Mouse (Mus musculus): ENCODE measurements around the gene Sp100. TPM values are rescaled to one million over a fixed set of nuclear protein-coding genes. Genes with fewer than 3 reads are reported as not detected.

Sp100 gene
- polyA plus RNA-seq, 1 experiment: 0.14 TPM

DNA sequence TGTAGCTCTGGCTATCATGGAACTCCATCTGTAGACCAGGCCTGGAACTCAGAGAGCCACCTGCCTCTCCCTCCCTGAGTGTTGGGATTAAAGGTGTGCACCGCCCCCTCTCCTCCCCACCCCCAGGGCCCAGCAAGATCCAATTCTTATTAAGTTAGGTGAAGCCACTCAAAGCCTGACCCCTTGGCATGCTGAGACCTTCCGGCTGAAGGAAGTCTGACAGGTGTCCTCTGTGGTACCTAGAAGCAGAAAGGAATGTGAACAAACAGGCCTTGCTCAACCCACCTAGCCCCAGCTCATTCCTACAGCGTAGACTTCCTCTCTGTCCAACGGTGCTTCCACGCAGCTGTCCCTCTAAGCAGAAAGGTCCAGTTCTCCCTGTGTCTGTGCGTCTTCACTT is 91.1 kb downstream of the Sp100 start:
- Histone ChIP-seq H3K4me2 (ENCODE audit: low read depth) (no peak overlapping the region), H3ac (ENCODE audit: control insufficient read depth, insufficient read length) (no peak overlapping the region), H3K27me3 (ENCODE audit: control insufficient read depth, insufficient read depth, insufficient read length) (no peaks in the 10 kb centered on the region), H3K4me3 (no peak overlapping the region), H3K36me3 (ENCODE audit: control insufficient read depth, insufficient read depth) (no peaks in the 10 kb centered on the region), H3K79me2 (ENCODE audit: control insufficient read depth, insufficient read depth) (no peaks in the 10 kb centered on the region)
- TF ChIP-seq MAX (IDR thresholded peaks at IDR 0.05; ENCODE audit: low read depth) (no peak), REST (IDR thresholded peaks at IDR 0.05; ENCODE audit: insufficient read depth, insufficient read length) (no peak), SRF (IDR thresholded peaks at IDR 0.05; ENCODE audit: control insufficient read depth, insufficient read length, low read depth) (no peak), USF1 (IDR thresholded peaks at IDR 0.05; ENCODE audit: low read depth) (no peak), MYOD1 (IDR thresholded peaks at IDR 0.05; ENCODE audit: control insufficient read depth in 1 of 3, insufficient read length in 2 of 3, low read depth in 2 of 3) (no peak), E2F4 (IDR thresholded peaks at IDR 0.05; ENCODE audit: insufficient read depth) (no peak), TCF3 (IDR thresholded peaks at IDR 0.05; ENCODE audit: insufficient read length, low read depth) (no peak)

DNA sequence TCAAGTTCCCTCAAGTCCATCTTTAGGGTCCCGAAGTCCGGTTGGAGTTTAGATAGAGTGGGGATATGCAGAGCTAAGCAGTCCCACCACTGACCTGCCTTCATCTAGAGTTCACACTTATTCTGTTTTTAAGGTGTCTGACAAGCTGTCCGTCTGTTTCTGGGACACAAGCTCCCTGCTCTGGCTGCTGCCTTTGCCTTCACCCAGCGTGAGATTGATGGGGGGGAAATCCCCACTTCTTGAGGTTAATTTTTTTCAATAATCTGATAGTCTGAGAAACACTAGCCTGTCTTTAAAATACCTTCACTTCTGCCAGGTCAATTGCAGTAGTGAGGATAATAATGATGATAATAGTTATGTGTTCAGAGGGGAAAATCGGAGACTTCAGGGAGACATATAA is 92.5 kb downstream of the Sp100 start:
- H3K79me2 ChIP-seq (ENCODE audit: control insufficient read depth, insufficient read depth): no peaks in the 10 kb centered on the region

DNA sequence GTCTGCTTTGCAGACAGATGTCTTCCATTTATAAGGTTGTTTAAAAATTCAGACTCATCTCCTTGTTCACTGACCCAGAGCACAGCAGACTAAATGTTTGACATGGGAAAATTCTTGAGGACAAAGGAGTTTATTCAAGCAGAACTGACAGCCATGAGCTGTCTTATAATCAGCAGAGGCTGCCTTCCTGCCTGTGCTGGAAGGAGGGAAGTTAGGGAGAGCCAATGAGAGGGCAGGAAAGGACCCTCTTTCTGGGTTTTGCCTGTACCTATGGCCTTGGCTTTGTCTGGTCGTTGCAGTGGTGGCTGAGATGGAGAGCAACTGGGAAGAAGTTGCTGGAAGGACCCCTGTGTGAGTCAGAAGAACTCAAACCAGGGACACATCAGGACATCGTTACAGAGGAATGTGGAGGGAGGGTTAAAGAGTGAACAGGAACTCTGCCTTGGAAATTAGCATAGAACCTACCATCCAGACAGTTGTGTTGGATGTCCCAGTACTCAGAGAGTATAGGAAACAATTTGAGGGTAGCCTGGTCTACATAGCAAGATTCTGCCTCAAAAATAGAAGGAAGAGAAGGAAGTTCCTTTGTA is 93.2 kb downstream of the Sp100 start:
- H3K4me3 ChIP-seq: no peak overlapping the region
- H3K4me2 ChIP-seq (ENCODE audit: low read depth): no peak overlapping the region
- H3K27me3 ChIP-seq (ENCODE audit: control insufficient read depth, insufficient read depth, insufficient read length): no peaks in the 10 kb centered on the region
- TF ChIP-seq MYOD1 (IDR thresholded peaks at IDR 0.05; ENCODE audit: control insufficient read depth in 1 of 3, insufficient read length in 2 of 3, low read depth in 2 of 3) (no peak), TCF12 (IDR thresholded peaks at IDR 0.05; ENCODE audit: insufficient read depth, poor library complexity, severe bottlenecking) (no peak), MAX (IDR thresholded peaks at IDR 0.05; ENCODE audit: low read depth) (no peak), SRF (IDR thresholded peaks at IDR 0.05; ENCODE audit: control insufficient read depth, insufficient read length, low read depth) (no peak), POLR2AphosphoS2 (IDR thresholded peaks at IDR 0.05; ENCODE audit: insufficient read length, low read depth) (no peak)
- no peak overlapping the region for H3ac ChIP-seq (ENCODE audit: control insufficient read depth, insufficient read length)
- H3K36me3 ChIP-seq (ENCODE audit: control insufficient read depth, insufficient read depth): no peaks in the 10 kb centered on the region
- no peaks in the 10 kb centered on the region for H3K79me2 ChIP-seq (ENCODE audit: control insufficient read depth, insufficient read depth)

More for the DNA sequence above, 92.5 kb downstream of the Sp100 start:
- Histone ChIP-seq H3K4me3 (no peak overlapping the region), H3ac (ENCODE audit: control insufficient read depth, insufficient read length) (no peak overlapping the region), H3K27me3 (ENCODE audit: control insufficient read depth, insufficient read depth, insufficient read length) (no peaks in the 10 kb centered on the region), H3K4me2 (ENCODE audit: low read depth) (no peak overlapping the region), H3K36me3 (ENCODE audit: control insufficient read depth, insufficient read depth) (no peaks in the 10 kb centered on the region)
- TF ChIP-seq MYOG (IDR thresholded peaks at IDR 0.05; ENCODE audit: control insufficient read depth in 1 of 3, insufficient read depth in 1 of 3, insufficient read length in 2 of 3, low read depth in 2 of 3) (no peak), TCF3 (IDR thresholded peaks at IDR 0.05; ENCODE audit: insufficient read length, low read depth) (no peak), USF1 (IDR thresholded peaks at IDR 0.05; ENCODE audit: low read depth) (no peak), SRF (IDR thresholded peaks at IDR 0.05; ENCODE audit: control insufficient read depth, insufficient read length, low read depth) (no peak), CEBPB (IDR thresholded peaks at IDR 0.05; ENCODE audit: insufficient read depth, poor library complexity, severe bottlenecking) (no peak), REST (IDR thresholded peaks at IDR 0.05; ENCODE audit: insufficient read depth, insufficient read length) (no peak), POLR2A (IDR thresholded peaks at IDR 0.05; ENCODE audit: insufficient read length, low read depth) (no peak), POLR2AphosphoS2 (IDR thresholded peaks at IDR 0.05; ENCODE audit: insufficient read length, low read depth) (no peak), E2F4 (IDR thresholded peaks at IDR 0.05; ENCODE audit: insufficient read depth) (no peak), MAX (IDR thresholded peaks at IDR 0.05; ENCODE audit: low read depth) (no peak), TCF12 (IDR thresholded peaks at IDR 0.05; ENCODE audit: insufficient read depth, poor library complexity, severe bottlenecking) (no peak), MYOD1 (IDR thresholded peaks at IDR 0.05; ENCODE audit: control insufficient read depth in 1 of 3, insufficient read length in 2 of 3, low read depth in 2 of 3) (no peak)

DNA sequence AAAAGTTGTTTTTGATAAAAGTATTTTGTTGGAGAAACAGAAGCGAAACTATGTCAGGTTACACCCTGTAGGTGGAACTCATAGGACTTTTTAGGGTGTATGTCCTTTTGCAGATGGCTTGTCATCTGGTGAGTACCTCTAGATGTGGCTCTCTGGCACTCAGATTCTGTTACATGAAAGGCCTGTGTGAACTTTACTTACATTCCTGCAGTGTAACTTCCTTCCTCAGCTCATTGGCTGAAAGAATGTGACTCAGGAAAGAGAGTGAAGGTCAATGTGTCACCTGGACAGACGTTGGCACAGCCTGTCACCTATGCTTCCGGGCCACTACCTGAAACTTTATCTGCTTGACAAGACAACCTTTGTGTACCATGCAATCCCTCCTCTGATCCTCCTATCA is 94.8 kb downstream of the Sp100 start:
- no peaks in the 10 kb centered on the region for H3K79me2 ChIP-seq (ENCODE audit: control insufficient read depth, insufficient read depth)
- no peak overlapping the region for H3K4me2 ChIP-seq (ENCODE audit: low read depth)
- no peak overlapping the region for H3K4me3 ChIP-seq
- TF ChIP-seq MYOD1 (IDR thresholded peaks at IDR 0.05; ENCODE audit: control insufficient read depth in 1 of 3, insufficient read length in 2 of 3, low read depth in 2 of 3): no peak
- no peak for TF ChIP-seq USF1 (IDR thresholded peaks at IDR 0.05; ENCODE audit: low read depth)
- TF ChIP-seq MYOG (IDR thresholded peaks at IDR 0.05; ENCODE audit: control insufficient read depth in 1 of 3, insufficient read depth in 1 of 3, insufficient read length in 2 of 3, low read depth in 2 of 3): no peak
- TF ChIP-seq REST (IDR thresholded peaks at IDR 0.05; ENCODE audit: insufficient read depth, insufficient read length): no peak
- TF ChIP-seq POLR2AphosphoS2 (IDR thresholded peaks at IDR 0.05; ENCODE audit: insufficient read length, low read depth): no peak
- TF ChIP-seq POLR2A (IDR thresholded peaks at IDR 0.05; ENCODE audit: insufficient read length, low read depth): no peak
- no peak for TF ChIP-seq SRF (IDR thresholded peaks at IDR 0.05; ENCODE audit: control insufficient read depth, insufficient read length, low read depth)
- no peak for TF ChIP-seq TCF12 (IDR thresholded peaks at IDR 0.05; ENCODE audit: insufficient read depth, poor library complexity, severe bottlenecking)
- H3K36me3 ChIP-seq (ENCODE audit: control insufficient read depth, insufficient read depth): no peaks in the 10 kb centered on the region
- no peaks in the 10 kb centered on the region for H3K27me3 ChIP-seq (ENCODE audit: control insufficient read depth, insufficient read depth, insufficient read length)
- H3ac ChIP-seq (ENCODE audit: control insufficient read depth, insufficient read length): no peak overlapping the region

DNA sequence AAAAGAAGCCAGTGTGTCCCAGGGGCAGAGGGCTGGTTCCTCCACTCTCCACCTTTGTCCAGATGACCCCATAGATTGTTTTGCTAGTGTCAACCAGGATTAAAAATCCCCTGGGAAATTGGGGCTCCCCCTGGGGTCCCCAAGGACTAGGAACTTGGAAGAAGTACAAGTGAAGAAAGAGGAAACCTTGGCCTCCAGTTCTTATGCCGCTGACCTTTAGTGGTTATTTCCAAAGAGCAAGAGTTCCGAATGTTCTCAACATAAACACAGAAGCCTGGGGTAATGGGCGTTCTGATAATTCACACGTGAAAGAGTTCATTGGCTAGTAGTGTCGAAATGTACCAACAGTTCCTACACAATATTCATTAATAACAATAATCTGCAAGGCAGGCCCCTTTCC is 96.7 kb downstream of the Sp100 start:
- H3K79me2 ChIP-seq (ENCODE audit: control insufficient read depth, insufficient read depth): no peaks in the 10 kb centered on the region
- H3ac ChIP-seq (ENCODE audit: control insufficient read depth, insufficient read length): no peak overlapping the region
- H3K4me3 ChIP-seq: no peak overlapping the region
- no peaks in the 10 kb centered on the region for H3K36me3 ChIP-seq (ENCODE audit: control insufficient read depth, insufficient read depth)
- no peaks in the 10 kb centered on the region for H3K27me3 ChIP-seq (ENCODE audit: control insufficient read depth, insufficient read depth, insufficient read length)
- TF ChIP-seq POLR2AphosphoS2 (IDR thresholded peaks at IDR 0.05; ENCODE audit: insufficient read length, low read depth): no peak
- no peak for TF ChIP-seq SRF (IDR thresholded peaks at IDR 0.05; ENCODE audit: control insufficient read depth, insufficient read length, low read depth)
- no peak for TF ChIP-seq MYOD1 (IDR thresholded peaks at IDR 0.05; ENCODE audit: control insufficient read depth in 1 of 3, insufficient read length in 2 of 3, low read depth in 2 of 3)
- H3K4me2 ChIP-seq (ENCODE audit: low read depth): no peak overlapping the region
